Mouse (Mus musculus) bone marrow, adult 2 months (tissue): ENCODE data around the gene Smoc1. TPM values are rescaled to one million over a fixed set of nuclear protein-coding genes. Genes with fewer than 3 reads are reported as not detected.

Experiments
- H3K27ac ChIP-seq: fragments of 200-500 bp; 2 replicates; pipeline ENCODE4 v1.5.1; 2012; ENCODE audit warnings: low read depth, mild to moderate bottlenecking, control low read depth, inconsistent platforms, low read length; ENCODE audit not compliant: control insufficient read depth, poor library complexity, insufficient read depth
- H3K4me1 ChIP-seq: fragments of 200-500 bp; 2 replicates; pipeline ENCODE4 v1.6.1; 2011; ENCODE audit warnings: low read length; ENCODE audit not compliant: control insufficient read depth, insufficient read depth
- H3K4me3 ChIP-seq: fragments of 200-500 bp; replicated peaks from 2 replicates; pipeline ENCODE3; 2011; ENCODE audit warnings: mild to moderate bottlenecking, low read depth, low read length, control low read depth; ENCODE audit not compliant: control insufficient read depth
- CTCF ChIP-seq: fragments of 200-500 bp; IDR thresholded peaks from 2 replicates; pipeline ENCODE4 v1.5.1; 2011; ENCODE audit warnings: low read length, control low read depth; ENCODE audit not compliant: control insufficient read depth, insufficient read depth
- POLR2A ChIP-seq: fragments of 200-500 bp; IDR thresholded peaks from 2 replicates; pipeline ENCODE4 v1.6.1; 2011; ENCODE audit warnings: low read depth, mild to moderate bottlenecking, control low read depth, low read length, borderline replicate concordance; ENCODE audit not compliant: control insufficient read depth
- WGBS: fragments of 180-500 bp; shearing (Covaris S2); methylation state at CpG from one replicate; pipeline ENCODE4 v1.1.7; 2018; 5-methylcytosine and 5-hydroxymethylcytosine counted together
- polyA plus RNA-seq: library from polyadenylated mRNA; stranded (reverse); fragments of >200 nt; gene quantifications from 2 replicates; pipeline ENCODE4 v1.2.4, GENCODE M21; 2011; ENCODE audit warnings: low replicate concordance; ENCODE audit not compliant: missing spikeins, insufficient read depth, insufficient read length

The Smoc1 gene
- polyA plus RNA-seq, 1 experiment: 3.9 TPM

GRCm38 (mm10) chr12:81017624-81018023, 9.0 kb upstream of the Smoc1 start:
- 85% methylated on average over 12 of the region's 12 CpGs for WGBS

GRCm38 (mm10) chr12:81018516-81019279, 7.9 kb upstream of the Smoc1 start:
- 83% methylated on average over 20 of the region's 20 CpGs for WGBS
- no peak overlapping the region for H3K27ac ChIP-seq
- H3K4me3 ChIP-seq: peak overlapping the region; percentile 9
- TF ChIP-seq POLR2A (no peak), CTCF (no peak)
- H3K4me1 ChIP-seq: no peaks in the 10 kb centered on the region

More at GRCm38 (mm10) chr12:81017624-81018023, 9.0 kb upstream of the Smoc1 start:
- TF ChIP-seq CTCF (no peak), POLR2A (no peak)
- Histone ChIP-seq H3K4me3 (no peak overlapping the region), H3K4me1 (no peaks in the 10 kb centered on the region), H3K27ac (no peak overlapping the region)

DNA sequence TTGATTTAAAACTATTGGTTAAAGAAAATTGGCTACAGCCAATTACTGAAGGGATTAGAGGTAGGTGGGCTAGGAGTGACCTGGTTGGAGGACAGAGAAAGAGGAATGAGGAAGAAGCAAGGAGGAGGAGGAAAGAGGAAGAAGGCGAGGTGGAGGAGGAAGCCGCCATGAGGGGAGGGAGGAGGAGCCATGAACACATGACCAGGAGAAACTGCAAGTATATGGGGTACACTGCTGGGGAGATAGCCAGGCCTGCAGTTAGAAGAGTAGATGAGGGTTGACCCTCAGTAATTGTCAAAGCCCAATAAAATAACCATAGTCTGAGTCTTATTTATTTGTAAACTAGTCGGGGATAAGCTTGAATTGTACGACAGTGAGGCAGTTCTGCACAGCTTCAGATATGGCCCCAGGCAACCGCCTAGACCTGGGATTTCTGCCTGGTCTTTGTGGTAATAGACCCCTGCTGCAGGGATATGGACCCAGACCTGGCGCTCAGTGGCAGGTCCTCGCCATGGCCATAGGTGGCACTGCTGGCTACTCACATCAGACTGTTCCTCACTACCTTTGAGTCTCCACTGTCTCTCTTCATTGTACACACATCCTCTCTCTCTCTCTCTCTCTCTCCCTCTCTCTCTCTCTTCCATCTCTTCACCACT, 7.2 kb upstream of the Smoc1 start:
- Histone ChIP-seq H3K27ac (no peak overlapping the region), H3K4me1 (no peaks in the 10 kb centered on the region), H3K4me3 (no peak overlapping the region)
- no peak for TF ChIP-seq CTCF
- no peak for TF ChIP-seq POLR2A
- 70% methylated on average over 7 of the region's 7 CpGs for WGBS

DNA sequence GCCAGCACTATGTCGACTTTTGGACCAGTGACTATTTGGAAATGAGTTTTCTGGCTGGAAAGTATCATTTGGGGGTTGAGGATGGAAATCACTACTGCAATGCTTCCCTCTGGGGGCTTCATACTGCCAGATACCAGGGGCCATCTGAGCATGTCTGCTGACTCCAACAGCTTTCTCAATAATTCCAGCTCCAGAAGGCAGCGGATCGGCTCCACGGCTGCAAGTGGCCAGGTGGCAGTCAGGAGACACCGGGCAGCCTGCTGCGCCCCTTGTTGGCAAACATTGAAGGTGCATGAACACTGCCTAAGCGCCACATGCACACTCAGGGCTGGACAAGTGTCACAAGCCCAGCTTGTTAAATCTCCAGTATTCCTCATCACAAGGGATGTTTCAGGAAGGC, 2.2 kb upstream of the Smoc1 start:
- 85% methylated on average over 7 of the region's 7 CpGs for WGBS
- TF ChIP-seq CTCF: no peak
- TF ChIP-seq POLR2A: no peak

GRCm38 (mm10) chr12:81024993-81025392, 1.6 kb upstream of the Smoc1 start:
- Histone ChIP-seq H3K27ac (no peak overlapping the region), H3K4me1 (no peaks in the 10 kb centered on the region), H3K4me3 (no peak overlapping the region)
- no peak for TF ChIP-seq POLR2A
- TF ChIP-seq CTCF: no peak
- WGBS: 66% methylated on average over 2 of the region's 2 CpGs

More for the DNA sequence above, 2.2 kb upstream of the Smoc1 start:
- H3K4me3 ChIP-seq: no peak overlapping the region
- no peaks in the 10 kb centered on the region for H3K4me1 ChIP-seq
- H3K27ac ChIP-seq: no peak overlapping the region

- Histone ChIP-seq H3K4me1 (no peaks in the 10 kb centered on the region), H3K27ac (no peak overlapping the region), H3K4me3 (no peak overlapping the region)
- TF ChIP-seq POLR2A: no peak
- TF ChIP-seq CTCF: no peak
- WGBS: 1% methylated on average over 45 of the region's 45 CpGs
Measured at GRCm38 (mm10) chr12:81026995-81027942, 661 bp downstream of the Smoc1 start.

DNA sequence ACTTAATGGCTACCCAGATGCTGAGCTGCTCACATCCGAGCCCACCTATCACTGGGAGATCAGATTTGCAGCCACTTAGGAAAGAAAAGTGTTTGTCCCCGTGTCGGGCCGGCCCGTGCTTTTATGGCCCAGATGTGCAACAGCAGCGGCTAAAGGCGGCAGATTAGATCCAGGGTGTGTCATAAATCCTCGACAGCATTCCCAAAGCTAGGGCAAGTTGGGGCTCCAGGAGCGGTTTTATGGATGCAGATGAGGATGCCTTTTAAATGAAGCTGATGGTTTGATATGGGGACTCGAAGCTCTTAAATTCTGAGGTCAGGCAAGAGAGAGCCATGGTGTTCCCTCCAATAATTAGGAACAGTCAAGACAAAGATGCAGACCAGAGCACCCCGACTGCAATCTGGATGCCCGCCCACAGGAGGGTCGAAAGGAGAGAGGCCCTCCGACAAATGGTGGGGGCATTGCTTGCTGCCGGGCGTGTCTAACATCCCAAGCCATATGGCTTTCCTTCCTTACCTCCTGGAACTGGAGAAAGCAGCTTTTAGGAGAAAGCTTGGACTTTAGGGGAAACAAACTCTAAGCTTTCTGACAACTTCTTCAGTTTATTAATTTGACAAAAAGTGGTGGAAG, 1.8 kb downstream of the Smoc1 start:
- no peak overlapping the region for H3K4me3 ChIP-seq
- whole genome bisulfite sequencing: 63% methylated on average over 16 of the region's 16 CpGs

More for the DNA sequence above, 1.8 kb downstream of the Smoc1 start:
- no peak for TF ChIP-seq POLR2A
- no peak for TF ChIP-seq CTCF
- no peak overlapping the region for H3K27ac ChIP-seq
- H3K4me1 ChIP-seq: no peaks in the 10 kb centered on the region
